Comparison of ENCODE assay signal across 8 mouse cellular contexts in genomic region chr11:117334101-117334500, GRCm38 (mm10).
DNase-seq lines count a peak whose midpoint lies in the region; ATAC-seq lines count a peak whose summit lies in the region.

No protein-coding gene starts in this region.

- peak overlapping the region; percentile 65 for H3K4me3 ChIP-seq in hindbrain, embryonic 13.5 days
- H3K4me3 ChIP-seq in stomach, embryonic 16.5 days (replicated peaks; ENCODE audit: low read length), result peak overlapping the region; percentile 60

- H3K4me2 ChIP-seq in hindbrain, embryonic 13.5 days, result peak overlapping the region; percentile 67
- peak overlapping the region; percentile 89 for H3K4me2 ChIP-seq in stomach, embryonic 16.5 days (ENCODE audit: low read depth, low read length)

- no peaks in the 10 kb centered on the region for H3K9me3 ChIP-seq in hindbrain, embryonic 13.5 days
- no peaks in the 10 kb centered on the region for H3K9me3 ChIP-seq in stomach, embryonic 16.5 days (replicated peaks; ENCODE audit: control insufficient read depth, low read length)

- H3K27ac ChIP-seq in hindbrain, embryonic 13.5 days, result peak overlapping the region; percentile 98
- peak overlapping the region; percentile 90 for H3K27ac ChIP-seq in stomach, embryonic 16.5 days (ENCODE audit: low read length)

- peaks cover 85% of the 10 kb centered on the region for H3K4me1 ChIP-seq in hindbrain, embryonic 13.5 days (replicated peaks)
- peaks cover 77% of the 10 kb centered on the region for H3K4me1 ChIP-seq in stomach, embryonic 16.5 days (ENCODE audit: control insufficient read depth, insufficient read depth, low read length)

- peak overlapping the region; percentile 96 for H3K9ac ChIP-seq in hindbrain, embryonic 13.5 days
- H3K9ac ChIP-seq in stomach, embryonic 16.5 days (ENCODE audit: low read length), result peak overlapping the region; percentile 84

- no peak for ATAC-seq in hindbrain, embryonic 13.5 days (ENCODE audit: low FRiP score)
- ATAC-seq in stomach, embryonic 16.5 days (ENCODE audit: insufficient read depth, low FRiP score), result peak; percentile 17

- DNase-seq in A20 (ENCODE audit: low read depth, low spot score) (peak; percentile 48), ZHBTc4 (ENCODE audit: low read depth, low spot score) (peak; percentile 32)
- DNase-seq in lung, postnatal 10 days, result peak; percentile 52
- no peak for DNase-seq in testis, postnatal 14 days (ENCODE audit: low spot score)
- no peak for DNase-seq in urinary bladder, postnatal 4 days (ENCODE audit: low spot score in 2 of 2)
- no peak for DNase-seq in layer of hippocampus, postnatal 10 days (ENCODE audit: low spot score in 2 of 2)

- no peaks in the 10 kb centered on the region for H3K27me3 ChIP-seq in hindbrain, embryonic 13.5 days
- no peaks in the 10 kb centered on the region for H3K27me3 ChIP-seq in stomach, embryonic 16.5 days (ENCODE audit: control insufficient read depth, insufficient read depth, low read length)

- 47% methylated on average over 6 of the region's 6 CpGs for WGBS in hindbrain, embryonic 13.5 days
- 39% methylated on average over 6 of the region's 6 CpGs for WGBS in stomach, embryonic 16.5 days

- peaks cover 8% of the 10 kb centered on the region; the same call in 1 of the 2 replicates for H3K36me3 ChIP-seq in hindbrain, embryonic 13.5 days
- H3K36me3 ChIP-seq in stomach, embryonic 16.5 days (ENCODE audit: control insufficient read depth, insufficient read depth, low read length), result no peaks in the 10 kb centered on the region

Comparison
In these comparisons a context has a peak if more than half of its experiments do, and no peak if none do; other contexts are left out.
1. DNase-seq: peak in A20 (single experiment), ZHBTc4 (single experiment) and lung, postnatal 10 days (single experiment); none in testis, postnatal 14 days (single experiment), urinary bladder, postnatal 4 days (0 of 2) and layer of hippocampus, postnatal 10 days (0 of 2).